Comparison of ENCODE assay signal across 9 mouse cellular contexts in genomic region chr10:43211866-43212265, GRCm38 (mm10). TPM values are rescaled to one million over a fixed set of nuclear protein-coding genes. Genes with fewer than 3 reads are reported as not detected.
A peak's percentile ranks its signal among the peaks of the same experiment; 100 is the strongest.
DNase-seq lines count a peak whose midpoint lies in the region; ATAC-seq and TF ChIP-seq lines count a peak whose summit lies in the region.
"Had no signal": no experiment of that assay in that cellular context is flagged by ENCODE, and none has a peak within 500 bp of the region (broad histone marks: within the 10 kb centered on the region; RNA-seq: fewer than 3 reads in every experiment).

No protein-coding gene starts in this region.

- no peaks in the 10 kb centered on the region for H3K4me1 ChIP-seq in cortical plate, adult 2 months (ENCODE audit: control insufficient read depth, insufficient read depth, low read length)
- no peaks in the 10 kb centered on the region for H3K4me1 ChIP-seq in lung, postnatal 0 days (ENCODE audit: insufficient read depth, low read depth, low read length)
- H3K4me1 ChIP-seq in testis, adult 2 months (ENCODE audit: control insufficient read depth, insufficient read depth, low read length): no peaks in the 10 kb centered on the region

- WGBS in lung, postnatal 0 days: 34% methylated on average over 6 of the region's 6 CpGs

- no peak for TF ChIP-seq POLR2A in cortical plate, adult 2 months (IDR thresholded peaks at IDR 0.05; ENCODE audit: extremely low read depth, insufficient read depth, low read length)
- no peak for TF ChIP-seq POLR2A in testis, adult 2 months (IDR thresholded peaks at IDR 0.05; ENCODE audit: control insufficient read depth, low read depth, low read length)

- no peak overlapping the region for H3K9ac ChIP-seq in lung, postnatal 0 days (replicated peaks; ENCODE audit: low read depth)

- H3K27me3 ChIP-seq in lung, postnatal 0 days (replicated peaks; ENCODE audit: insufficient read depth, low read length): no peaks in the 10 kb centered on the region
- H3K27me3 ChIP-seq in testis, adult 2 months (ENCODE audit: control insufficient read depth, insufficient read depth, low read length): no peaks in the 10 kb centered on the region

- H3K4me2 ChIP-seq in lung, postnatal 0 days (replicated peaks; ENCODE audit: low read depth, low read length): no peak overlapping the region

- TF ChIP-seq EP300 in lung, postnatal 0 days (IDR thresholded peaks at IDR 0.05): no peak

- TF ChIP-seq CTCF in cortical plate, adult 2 months (IDR thresholded peaks at IDR 0.05; ENCODE audit: extremely low read depth, insufficient read depth, low read length): peak; percentile 19; the same call in 1 of the 2 replicates
- TF ChIP-seq CTCF in lung, postnatal 0 days (IDR thresholded peaks at IDR 0.05): peak; percentile 56
- TF ChIP-seq CTCF in testis, adult 2 months (IDR thresholded peaks at IDR 0.05; ENCODE audit: control insufficient read depth, insufficient read depth, insufficient replicate concordance, low read depth, low read length): peak; percentile 70; the same call in 1 of the 2 replicates

- H3K36me3 ChIP-seq in lung, postnatal 0 days (ENCODE audit: insufficient read depth, low read length): no peaks in the 10 kb centered on the region
- H3K36me3 ChIP-seq in testis, adult 2 months (ENCODE audit: control insufficient read depth, insufficient read depth, low read length): no peaks in the 10 kb centered on the region

- no peak overlapping the region for H3K27ac ChIP-seq in cortical plate, adult 2 months (ENCODE audit: insufficient read depth, low read length)
- no peak overlapping the region for H3K27ac ChIP-seq in lung, postnatal 0 days (ENCODE audit: low read length)
- no peak overlapping the region for H3K27ac ChIP-seq in testis, adult 2 months (ENCODE audit: control insufficient read depth, insufficient read depth, low read depth, low read length)

- H3K9me3 ChIP-seq in lung, postnatal 0 days (ENCODE audit: low read length): no peaks in the 10 kb centered on the region

- no peak for ATAC-seq in lung, postnatal 0 days

- no peak overlapping the region for H3K4me3 ChIP-seq in cortical plate, adult 2 months (ENCODE audit: insufficient read depth, low read length)
- H3K4me3 ChIP-seq in lung, postnatal 0 days (ENCODE audit: low read depth, low read length): no peak overlapping the region
- no peak overlapping the region for H3K4me3 ChIP-seq in testis, adult 2 months (ENCODE audit: control insufficient read depth, low read depth, low read length)

- peak; percentile 27 for DNase-seq in gastrocnemius, adult 18-20 months (ENCODE audit: low spot score)
- no peak for DNase-seq in gastrocnemius, adult 8-10 months (ENCODE audit: low spot score in 2 of 2)
- DNase-seq in right cerebral cortex, postnatal 4 days: peak; percentile 31
- DNase-seq in right cerebral cortex, adult 18-20 months: no peak
- no peak for DNase-seq in lung, postnatal 0 days (ENCODE audit: low spot score)
- DNase-seq in yolk sac, embryonic 10.5 days (ENCODE audit: low spot score): no peak

RNA-seq across cellular contexts. Expression of gene Pdss2, which starts 9.4 kb away (rescaled TPM):
- 10 to 100 TPM; 19.2 to 20.9 TPM for total RNA-seq in gastrocnemius, adult 18-20 months (2021)
- 10 to 100 TPM; 18.5 to 23.3 (median 20.1) TPM for total RNA-seq in gastrocnemius, adult 8-10 months (2022)
- polyA plus RNA-seq in cortical plate, adult 2 months (2012; rRNA removed): 12.1 and 14.0 TPM in 2 replicates
- polyA plus RNA-seq in lung, postnatal 0 days (2015; fragmentation: Nextera tagmentation; extraction: Ambion mirVana): 4.5 and 5.1 TPM in 2 replicates
- polyA plus RNA-seq in testis, adult 2 months (2012; rRNA removed): 3.6 and 3.7 TPM in 2 replicates

RNA-seq across cellular contexts. Expression of gene 9030612E09Rik, which starts 37.4 kb away (rescaled TPM):
- 1 to 10 TPM; 2.0 to 2.1 TPM for total RNA-seq in gastrocnemius, adult 18-20 months (2021)
- 1 to 10 TPM; 1.4 to 2.1 (median 2.0) TPM for total RNA-seq in gastrocnemius, adult 8-10 months (2022)
- 3.7 and 4.0 TPM in 2 replicates for polyA plus RNA-seq in cortical plate, adult 2 months (2012; rRNA removed)
- polyA plus RNA-seq in lung, postnatal 0 days (2015; fragmentation: Nextera tagmentation; extraction: Ambion mirVana): 0.16 TPM in 1 of 2 replicates, not detected in the other
- polyA plus RNA-seq in testis, adult 2 months (2012; rRNA removed): 0.49 and 0.52 TPM in 2 replicates
- total RNA-seq: common myeloid progenitor, adult 5-6 weeks had no signal

RNA-seq across cellular contexts. Expression of gene Sobp, which starts 37.5 kb away (rescaled TPM):
- 10 to 100 TPM; 29.6 to 36.3 TPM for total RNA-seq in gastrocnemius, adult 18-20 months (2021)
- total RNA-seq in gastrocnemius, adult 8-10 months (2022): 10 to 100 TPM; 33.7 to 39.5 (median 35.8) TPM
- polyA plus RNA-seq in cortical plate, adult 2 months (2012; rRNA removed): 21.9 and 24.3 TPM in 2 replicates
- polyA plus RNA-seq in lung, postnatal 0 days (2015; fragmentation: Nextera tagmentation; extraction: Ambion mirVana): 0.27 and 0.31 TPM in 2 replicates
- 1.7 and 1.8 TPM in 2 replicates for polyA plus RNA-seq in testis, adult 2 months (2012; rRNA removed)
- total RNA-seq: common myeloid progenitor, adult 5-6 weeks had no signal

Comparison
In these comparisons a context has a peak if more than half of its experiments do, and no peak if none do; other contexts are left out.
1. DNase-seq: peak in gastrocnemius, adult 18-20 months (single experiment) and right cerebral cortex, postnatal 4 days (single experiment); none in gastrocnemius, adult 8-10 months (0 of 2), right cerebral cortex, adult 18-20 months (single experiment), lung, postnatal 0 days (single experiment) and yolk sac, embryonic 10.5 days (single experiment).
2. CTCF ChIP-seq: peak in every context shown above with its lines; median percentile 70 in testis, adult 2 months; 56 in lung, postnatal 0 days; 19 in cortical plate, adult 2 months.